Mouse (Mus musculus): ENCODE data around the gene Ccdc120. TPM values are rescaled to one million over a fixed set of nuclear protein-coding genes. Genes with fewer than 3 reads are reported as not detected.
"Not testable (repeated sequence)": the region's sequence is repeated elsewhere in the genome, so short reads cannot be mapped to it uniquely, and the experiment has no call there.

The Ccdc120 gene
- total RNA-seq, 2 experiments from 2014 or later, result 56.2 to 65.4 TPM

GRCm38 (mm10) chrX:7762137-7762920 is 11.6 kb upstream of the Ccdc120 start, which contains the start of gene Tfe3:
Tfe3 (plus strand) TSS chrX:7762560.
- DNase-seq, result peak; percentile 94
- intact Hi-C loops (cut with DNase I), result no loop called here

DNA sequence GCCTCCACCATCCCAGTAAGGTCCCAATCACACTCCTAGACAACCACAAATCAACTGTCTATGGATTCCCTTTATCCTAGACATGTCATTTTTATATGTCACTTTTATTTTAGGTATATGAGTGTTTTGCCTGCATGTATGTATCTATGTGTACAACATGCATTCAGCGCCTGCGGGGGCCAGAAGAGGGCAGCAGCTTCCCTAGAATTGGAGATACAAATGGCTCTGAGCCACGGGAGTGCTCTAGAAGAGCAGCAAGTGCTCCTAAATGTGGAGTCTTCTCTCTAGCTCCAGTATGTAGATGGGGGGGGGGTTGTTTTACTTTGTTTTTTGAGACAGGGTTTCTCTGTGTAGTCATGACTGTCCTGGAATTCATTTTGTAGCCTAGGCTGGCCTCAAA is 2.9 kb upstream of the Ccdc120 start:
- intact Hi-C loops (cut with DNase I); DNase-seq: not testable (repeated sequence)

DNA sequence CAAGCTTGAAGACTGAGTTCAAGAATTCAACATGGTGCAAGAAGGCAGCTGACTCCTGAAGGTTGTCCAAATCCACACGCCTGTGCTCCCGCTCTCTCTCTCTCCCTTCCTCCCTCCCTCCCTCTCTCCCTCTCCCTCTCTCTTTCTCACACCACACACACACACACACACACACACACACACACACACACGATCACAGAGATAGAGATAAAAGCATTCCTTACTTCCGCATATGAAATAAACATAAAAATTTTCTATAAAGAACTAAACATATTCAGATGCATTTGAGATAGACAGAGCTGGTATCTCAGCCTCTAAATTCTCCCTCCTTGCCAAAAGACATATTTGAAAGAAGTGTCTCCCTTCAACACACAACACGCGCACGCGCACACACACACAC is 5.3 kb downstream of the Ccdc120 start:
- DNase-seq, result no peak
- intact Hi-C loops (cut with DNase I), result no loop called here

GRCm38 (mm10) chrX:7744940-7745339 is 5.8 kb downstream of the Ccdc120 start:
- DNase-seq, result no peak
- intact Hi-C loops (cut with DNase I), result no loop called here

GRCm38 (mm10) chrX:7743470-7743869 is 7.2 kb downstream of the Ccdc120 start:
- no peak for DNase-seq
- intact Hi-C loops (cut with DNase I), result no loop called here

DNA sequence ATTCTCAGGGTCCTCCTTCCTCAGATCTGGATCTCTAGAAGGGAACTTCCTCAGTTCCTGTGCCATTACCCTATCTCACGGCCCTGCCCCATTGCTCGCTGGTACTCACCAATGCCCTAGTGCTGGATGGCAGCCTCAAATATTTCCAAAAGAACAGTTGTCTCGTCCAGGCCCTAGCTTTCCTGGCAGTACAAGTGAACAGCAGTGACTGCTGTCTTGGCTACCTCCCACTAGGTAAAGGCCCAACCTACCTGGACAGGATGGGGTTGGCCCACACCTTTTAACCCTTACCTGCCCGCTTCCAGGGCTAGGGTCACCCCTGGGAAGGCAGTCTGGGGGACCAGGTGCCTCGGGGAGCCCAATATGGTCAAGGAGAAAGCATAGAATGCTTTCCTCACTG is 9.6 kb downstream of the Ccdc120 start:
- DNase-seq, result no peak
- intact Hi-C loops (cut with DNase I), result no loop called here

- DNase-seq, result no peak
- intact Hi-C loops (cut with DNase I), result no loop called here
Measured at GRCm38 (mm10) chrX:7740082-7740819, 10.5 kb downstream of the Ccdc120 start.

GRCm38 (mm10) chrX:7739336-7740081 is 11.2 kb downstream of the Ccdc120 start:
- DNase-seq, result peak; percentile 63
- intact Hi-C loops (cut with DNase I), result no loop called here

DNA sequence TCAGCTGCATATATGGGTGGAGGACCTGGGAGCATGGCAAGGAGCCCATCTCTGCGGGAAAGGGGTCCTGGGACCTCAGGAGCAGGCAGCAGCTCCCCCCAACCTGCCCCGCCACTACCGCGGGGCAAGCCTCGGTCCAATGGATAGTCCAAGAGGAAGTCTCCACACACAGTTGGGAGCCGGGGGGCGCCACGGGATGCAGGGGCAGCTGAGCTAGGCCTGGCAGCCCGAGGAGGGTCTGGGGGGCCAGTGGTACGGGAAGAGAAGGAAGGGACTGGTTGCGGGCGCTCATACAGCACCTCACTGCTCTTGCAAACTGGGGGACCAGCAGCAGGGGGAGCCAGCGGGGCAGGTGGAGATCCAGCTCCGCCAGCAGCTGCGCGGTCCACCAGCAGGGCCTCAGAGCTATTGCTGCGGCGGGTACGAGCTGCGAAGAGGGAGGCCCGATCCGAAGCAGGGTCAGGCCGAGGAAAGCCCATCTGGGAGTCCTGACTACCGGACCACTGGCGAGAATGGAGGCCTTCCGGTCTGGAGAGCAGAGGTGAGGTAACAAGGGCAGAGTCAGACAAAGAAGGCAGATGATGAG is 17.0 kb downstream of the Ccdc120 start:
- intact Hi-C loops (cut with DNase I), result no loop called here
- DNase-seq, result peak; percentile 74

DNA sequence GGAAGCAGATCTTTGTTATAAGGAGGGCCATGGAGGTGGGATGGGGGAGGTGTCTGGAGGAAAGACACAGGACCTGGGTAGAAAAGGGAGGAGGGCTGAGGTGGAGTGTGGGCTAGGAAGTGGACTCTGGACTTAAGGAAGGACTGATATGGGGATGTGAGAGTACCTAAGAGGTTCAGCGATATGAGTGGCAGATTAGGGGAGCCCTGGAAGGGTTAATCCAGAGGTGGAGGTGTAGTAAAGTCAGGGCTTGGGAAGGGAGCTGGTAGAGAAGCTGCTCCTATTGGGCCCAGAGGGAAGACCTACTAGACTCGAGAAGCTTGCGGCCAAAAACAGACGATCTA is 21.8 kb downstream of the Ccdc120 start:
- intact Hi-C loops (cut with DNase I), result no loop called here

GRCm38 (mm10) chrX:7728215-7728921 is 22.3 kb downstream of the Ccdc120 start, which contains the start of gene Praf2:
Praf2 (plus strand) TSS chrX:7728439.
- intact Hi-C loops (cut with DNase I), result no loop called here
- DNase-seq, result peak; percentile 78

More for the DNA sequence above, 21.8 kb downstream of the Ccdc120 start:
- no peak for DNase-seq

GRCm38 (mm10) chrX:7727176-7727575 is 23.5 kb downstream of the Ccdc120 start:
- DNase-seq, result no peak
- intact Hi-C loops (cut with DNase I), result no loop called here

GRCm38 (mm10) chrX:7725841-7726240 is 24.9 kb downstream of the Ccdc120 start:
- DNase-seq, result no peak
- intact Hi-C loops (cut with DNase I), result no loop called here

- intact Hi-C loops (cut with DNase I), result no loop called here
- no peak for DNase-seq
Measured at GRCm38 (mm10) chrX:7724135-7724534, 26.6 kb downstream of the Ccdc120 start.

GRCm38 (mm10) chrX:7722691-7723090 is 28.0 kb downstream of the Ccdc120 start:
- intact Hi-C loops (cut with DNase I), result no loop called here
- no peak for DNase-seq

DNA sequence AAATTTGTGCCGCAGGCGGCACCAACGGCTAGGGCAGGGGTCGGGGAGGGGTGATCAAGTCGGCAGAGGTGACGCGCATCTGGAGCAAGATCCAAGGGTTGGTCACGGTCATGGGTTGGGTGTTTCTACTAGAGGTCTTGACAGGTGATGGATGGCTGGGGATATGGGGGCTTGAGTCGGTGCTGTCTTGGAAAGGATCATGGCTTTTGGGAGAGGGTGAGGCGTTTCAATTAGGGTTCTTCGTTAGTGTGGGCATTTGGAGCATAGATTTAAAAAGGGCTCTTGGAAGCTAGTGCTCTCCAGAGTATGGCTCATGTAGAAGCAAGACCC is 28.5 kb downstream of the Ccdc120 start:
- intact Hi-C loops (cut with DNase I), result no loop called here
- no peak for DNase-seq

DNA sequence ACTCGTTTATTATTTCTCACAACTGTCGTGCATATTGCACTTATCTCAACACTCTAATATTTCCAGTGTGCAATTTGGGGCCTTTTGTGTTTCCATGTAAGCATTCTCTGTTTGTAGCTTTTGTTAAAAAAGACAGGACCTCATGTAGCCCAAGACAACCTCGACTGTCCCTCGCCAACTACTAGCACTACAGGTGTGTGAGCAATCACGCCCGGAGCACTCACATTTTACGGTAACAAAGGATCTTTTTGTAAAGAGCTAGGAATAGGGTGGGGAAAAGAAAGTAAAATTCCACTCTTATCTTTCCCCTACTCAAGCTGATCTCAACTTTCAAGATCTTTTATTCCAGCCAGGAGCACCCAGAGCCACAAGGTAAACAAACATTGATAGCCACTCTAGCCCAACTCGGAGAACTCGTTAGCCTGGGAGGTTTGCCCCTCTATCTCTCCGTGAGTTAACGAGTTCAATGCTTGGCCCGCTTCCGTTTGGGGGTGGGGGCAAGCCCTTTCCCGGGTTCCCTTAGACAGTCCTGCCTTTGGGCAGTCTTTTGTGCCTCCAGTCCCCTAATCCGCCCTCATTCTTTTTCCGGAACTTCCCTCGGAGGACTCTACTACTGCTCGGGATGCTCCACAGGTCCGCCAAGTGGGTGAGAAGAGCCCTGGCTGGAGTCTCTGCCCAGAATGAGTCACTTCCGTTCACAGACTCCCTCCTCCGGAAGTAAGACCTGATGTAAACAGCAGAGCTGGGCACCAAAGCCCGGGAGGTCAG is 29.0 kb downstream of the Ccdc120 start, which contains the start of gene Gm45208:
Gene Gm45208, plus strand, starts transcription at position 732 of the 768 bp plus-strand sequence.
- intact Hi-C loops (cut with DNase I), result no loop called here
- peak; percentile 43 for DNase-seq

GRCm38 (mm10) chrX:7716058-7716457 is 34.6 kb downstream of the Ccdc120 start:
- DNase-seq; intact Hi-C loops (cut with DNase I): not testable (repeated sequence)

DNA sequence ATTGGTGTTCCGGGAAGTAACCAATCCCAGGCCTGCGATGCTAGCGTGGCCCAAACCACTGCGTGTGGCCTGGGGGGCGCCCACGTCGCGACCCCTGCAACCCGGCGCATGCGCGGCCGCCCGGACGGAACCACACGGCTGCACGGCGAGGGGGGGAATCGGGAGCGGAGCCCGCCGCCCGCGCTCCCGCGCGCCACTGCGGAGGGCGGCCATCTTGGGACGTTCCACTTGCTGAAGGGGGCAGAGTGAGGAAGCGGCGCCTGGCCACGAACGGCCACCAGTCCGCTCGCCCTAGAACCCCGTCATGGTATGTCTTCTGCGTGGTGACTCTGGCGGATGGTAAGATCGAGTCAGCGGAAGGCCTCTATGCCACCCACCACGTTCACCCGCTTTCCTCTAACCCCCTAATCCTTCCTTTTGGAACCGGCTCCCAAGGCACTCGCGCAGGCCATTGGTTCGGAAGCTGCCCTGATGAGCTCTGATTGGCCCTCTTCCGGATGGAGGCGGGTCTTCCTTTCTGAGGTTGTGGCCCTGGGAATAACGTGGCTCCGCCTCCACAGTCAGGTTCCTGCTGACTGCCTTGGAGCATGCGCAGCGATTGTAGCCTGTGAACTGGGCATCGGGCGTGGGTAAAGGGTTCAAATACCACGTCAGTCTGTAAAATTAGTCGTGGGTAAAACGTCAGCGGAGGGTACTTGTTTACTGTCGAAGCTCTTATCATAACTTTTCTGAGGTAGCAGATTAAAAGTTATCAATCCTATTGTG is 36.4 kb downstream of the Ccdc120 start, which contains the start of gene Wdr45:
Gene Wdr45, plus strand, starts transcription at position 199 of the 765 bp plus-strand sequence.
- peak; percentile 94 for DNase-seq
- intact Hi-C loops (cut with DNase I), result not testable (repeated sequence)
